Mouse (Mus musculus) C2C12 (cell line): ENCODE results near the gene Fyb2.

ENCODE experiments used
- CEBPB ChIP-seq: IDR thresholded peaks from one replicate; pipeline ENCODE4 v1.6.1; 2011; ENCODE audit warnings: low read depth, mild to moderate bottlenecking, control low read depth, moderate library complexity
- CTCF ChIP-seq: IDR thresholded peaks from one replicate; pipeline ENCODE4 v1.5.1; 2011; ENCODE audit not compliant: control insufficient read depth, insufficient read depth, insufficient read length
- MAX ChIP-seq: IDR thresholded peaks from one replicate; pipeline ENCODE4 v1.6.1; 2011; ENCODE audit warnings: mild to moderate bottlenecking, control low read depth

- TF ChIP-seq CTCF (no peak), CEBPB (no peak), MAX (no peak)
Observed at GRCm38 (mm10) chr4:104887486-104887885, 25.8 kb upstream of the Fyb2 start.
